Mouse (Mus musculus) embryonic fibroblast, embryonic 13.5 days (primary cell): ENCODE measurements around the gene Crym.

Experiments
- CTCF ChIP-seq: IDR thresholded peaks from 2 replicates; pipeline ENCODE4 v1.5.1; 2011; ENCODE audit warnings: mild to moderate bottlenecking, control low read depth, low read length, moderate library complexity, borderline replicate concordance; ENCODE audit not compliant: insufficient read depth
- POLR2A ChIP-seq: IDR thresholded peaks from 2 replicates; pipeline ENCODE4 v1.6.1; 2011; ENCODE audit warnings: low read depth, mild to moderate bottlenecking, control low read depth, low read length, moderate library complexity

DNA sequence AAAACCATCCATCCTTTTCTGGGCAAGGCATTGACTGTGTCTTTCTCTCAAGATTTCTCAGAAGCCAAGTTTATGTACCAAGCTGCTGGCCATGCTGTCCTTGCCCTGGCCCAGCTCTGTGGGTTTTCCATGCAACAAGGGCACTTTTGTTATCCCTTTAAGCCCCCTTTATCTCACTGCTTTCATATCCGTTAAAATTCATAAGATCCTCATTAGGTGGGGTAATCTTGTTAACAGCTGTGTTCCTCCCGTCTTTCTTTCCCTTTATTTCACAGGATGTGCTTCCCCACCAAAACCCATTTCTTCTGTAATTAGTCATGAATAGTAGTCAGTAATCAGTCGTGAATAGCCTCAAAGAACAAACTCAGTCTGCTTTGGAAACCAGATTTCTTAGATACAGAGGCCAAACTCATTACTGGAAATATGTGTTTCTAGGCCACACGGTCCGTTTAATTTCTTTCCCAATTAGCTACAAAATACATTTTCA lies 44.3 kb downstream of the Crym start:
- TF ChIP-seq CTCF (no peak), POLR2A (no peak)
